Mouse (Mus musculus) CH12F3 (cell line): Measurements from ENCODE around the gene Pomp.

ENCODE experiments used
- in situ Hi-C: fragments of 300-500 bp; cut with MboI; formaldehyde crosslinking; loops from 2 replicates; pipeline ENCODE4 v1.14.3; 2020; ENCODE audit warnings: low sequenced_read_pairs

Gene Pomp

DNA sequence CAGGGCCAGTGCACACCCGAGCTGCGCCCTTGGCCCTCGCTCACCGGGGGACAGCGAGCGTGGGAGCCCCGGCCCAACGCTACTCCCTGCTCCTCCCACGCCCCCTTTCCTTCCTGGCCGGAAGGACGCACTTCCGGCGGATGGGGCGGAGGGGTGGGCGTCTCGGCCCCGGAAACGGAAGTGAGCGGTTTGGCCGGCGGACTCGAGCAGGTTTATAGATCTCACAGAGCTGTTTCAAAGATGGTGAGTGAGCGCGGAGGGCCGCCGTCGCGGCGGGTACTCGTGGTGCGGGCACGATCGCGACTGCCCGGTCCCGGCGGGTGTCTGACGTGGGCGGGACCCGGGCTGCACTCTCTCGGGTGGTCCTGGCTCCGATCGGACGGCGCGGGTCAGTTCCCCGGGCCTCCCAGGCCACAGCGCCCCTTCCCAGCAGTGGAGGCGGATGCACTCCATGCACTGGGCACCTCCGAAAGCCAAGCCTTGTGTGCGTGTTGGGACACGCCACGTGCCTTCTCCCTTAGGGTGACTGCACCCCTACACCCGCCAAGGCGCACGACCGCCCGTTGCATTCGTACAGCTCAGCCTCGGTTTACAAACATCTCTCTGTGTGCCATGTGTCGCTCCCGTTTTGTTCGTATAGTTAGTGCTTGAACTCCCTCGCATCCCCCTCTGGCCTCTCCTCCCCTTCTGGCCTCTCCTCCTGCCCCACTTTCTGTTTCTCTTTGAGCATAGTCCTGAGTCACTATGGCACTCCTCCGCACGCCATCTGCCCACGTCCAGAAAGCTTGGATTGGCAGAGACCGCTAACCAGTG, at the start of gene Pomp:
Gene Pomp (plus strand): TSS at position 13 of the 813 bp plus-strand sequence.
- in situ Hi-C loops, result no loop called here

DNA sequence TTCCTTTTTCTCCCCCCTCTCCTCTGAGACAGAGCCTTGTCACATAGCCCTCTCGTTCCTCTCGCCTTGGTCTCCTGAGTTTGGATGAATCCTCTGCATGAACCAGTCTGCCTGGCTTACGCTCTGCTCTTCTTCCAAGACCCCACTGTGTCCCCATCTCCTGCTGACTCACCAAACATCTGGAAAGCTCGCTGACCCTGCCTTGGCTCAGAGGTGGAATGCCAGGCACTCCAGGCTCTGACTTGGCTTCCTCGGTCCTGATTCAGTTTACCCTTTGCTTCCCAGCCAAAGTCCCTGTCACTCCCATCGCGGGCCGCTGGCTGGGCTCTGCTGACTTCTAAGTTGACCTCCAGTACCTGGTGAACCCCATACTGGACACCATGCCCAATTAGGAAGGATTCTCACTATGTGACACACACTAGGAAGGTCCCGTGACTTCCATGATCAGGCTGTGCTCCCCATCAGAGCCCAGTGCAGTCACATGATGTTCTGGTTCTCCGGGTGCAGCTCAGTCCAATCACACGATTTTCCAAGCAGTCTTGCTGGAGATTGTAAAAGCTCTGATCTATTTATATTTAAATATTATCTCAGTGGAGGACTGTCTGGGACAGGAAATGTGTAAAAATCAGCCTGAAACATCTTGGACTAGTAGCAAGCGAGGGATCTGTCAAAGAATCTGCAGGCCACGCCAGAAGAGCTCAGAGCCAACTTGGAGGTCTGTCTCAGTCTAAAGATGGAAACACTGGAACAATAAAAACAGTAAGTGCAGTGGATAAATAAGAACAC, 47.8 kb upstream of the Pomp start:
- in situ Hi-C loops, result no loop called here

DNA sequence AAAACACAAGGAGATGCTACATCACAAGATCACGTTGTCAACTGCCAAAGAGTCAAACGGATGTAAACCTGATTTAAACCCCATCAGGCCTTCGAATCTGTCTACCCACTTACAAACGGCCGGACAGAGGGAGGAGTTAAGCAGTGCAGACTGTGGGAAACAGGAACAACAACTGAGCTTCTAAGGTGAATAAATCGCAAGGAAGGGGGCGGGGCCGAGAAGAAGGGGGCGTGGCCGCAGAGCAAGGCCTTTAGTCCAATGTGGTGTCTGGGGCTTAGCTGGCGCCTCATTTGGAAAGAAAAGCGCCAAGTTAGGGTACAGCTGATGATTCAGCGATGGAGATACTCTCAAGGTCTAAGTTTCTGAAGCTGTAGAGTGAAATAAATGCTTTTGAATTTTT, 45.3 kb upstream of the Pomp start:
- in situ Hi-C loops, result no loop called here

DNA sequence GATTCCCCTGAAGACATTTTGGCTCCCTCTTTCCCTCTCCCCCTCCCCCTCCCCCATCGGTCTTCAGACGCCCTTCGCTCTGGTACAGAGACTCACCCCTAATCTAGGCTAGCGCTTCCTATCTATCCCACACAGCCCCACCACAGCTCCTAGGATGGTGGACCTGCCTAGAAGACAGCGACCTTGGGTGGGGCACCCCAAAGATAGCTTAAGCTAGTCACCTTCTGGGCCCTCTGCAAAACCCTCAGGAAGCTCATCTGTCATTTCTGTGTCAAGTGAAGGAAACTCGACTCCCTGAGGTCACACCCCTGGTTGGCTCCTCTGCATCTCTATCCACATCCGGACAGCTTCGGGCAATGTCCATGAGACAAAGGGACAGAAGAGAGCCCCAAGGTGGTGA, 44.7 kb upstream of the Pomp start:
- in situ Hi-C loops, result no loop called here

DNA sequence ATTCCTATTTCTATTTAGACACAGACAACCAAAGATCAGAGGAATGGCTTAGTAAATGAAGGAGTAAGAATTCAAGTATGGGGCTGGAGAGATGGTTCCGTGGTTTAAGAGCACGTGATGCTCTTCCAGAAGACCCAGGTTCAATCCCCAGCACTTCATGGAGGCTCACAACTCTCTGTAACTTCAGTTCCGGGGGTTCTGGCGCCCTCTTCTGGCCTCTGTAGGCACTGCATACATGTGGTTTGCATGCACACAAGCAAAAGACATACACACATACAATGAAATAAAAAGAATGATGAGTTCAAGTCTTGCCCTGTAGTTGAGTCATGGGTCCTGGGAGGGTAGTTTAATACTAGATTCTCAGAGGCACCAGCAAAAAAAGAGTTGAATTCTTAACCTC, 43.8 kb upstream of the Pomp start:
- in situ Hi-C loops, result no loop called here

DNA sequence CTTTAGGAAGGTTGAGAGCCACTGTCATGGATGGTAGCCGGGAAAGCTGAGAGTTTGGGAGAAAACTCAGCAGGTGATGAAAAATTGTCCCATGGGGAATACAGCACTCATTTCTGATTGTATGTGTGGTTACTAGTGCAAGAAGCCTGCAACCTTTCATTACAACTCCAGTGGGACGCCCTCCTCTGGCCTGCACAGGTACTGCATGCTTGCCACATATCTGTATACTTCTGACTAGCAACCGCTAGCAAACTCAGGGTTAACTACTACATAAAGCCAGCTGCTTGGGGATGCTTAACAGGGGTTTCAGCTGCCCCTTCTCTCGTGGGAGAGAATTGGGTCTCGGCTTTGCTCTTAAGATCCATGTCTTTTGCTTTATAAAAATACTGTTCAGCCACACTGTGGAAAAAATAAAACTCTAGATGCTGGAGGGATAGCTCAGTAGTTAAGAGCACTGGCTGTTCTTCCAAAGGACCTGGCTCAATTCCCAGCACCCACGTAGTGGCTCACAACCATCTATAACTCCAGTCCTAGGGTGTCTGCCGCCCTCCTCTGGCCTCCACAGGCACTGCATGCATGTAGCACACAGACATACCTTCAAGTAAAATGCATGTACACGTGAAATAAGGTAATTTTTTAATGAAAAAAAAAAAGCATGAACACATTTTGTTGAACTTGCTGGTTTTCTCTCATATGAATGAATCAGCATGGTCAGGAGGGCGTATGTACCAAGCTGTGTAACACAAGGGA, 42.3 kb upstream of the Pomp start:
- in situ Hi-C loops, result no loop called here

DNA sequence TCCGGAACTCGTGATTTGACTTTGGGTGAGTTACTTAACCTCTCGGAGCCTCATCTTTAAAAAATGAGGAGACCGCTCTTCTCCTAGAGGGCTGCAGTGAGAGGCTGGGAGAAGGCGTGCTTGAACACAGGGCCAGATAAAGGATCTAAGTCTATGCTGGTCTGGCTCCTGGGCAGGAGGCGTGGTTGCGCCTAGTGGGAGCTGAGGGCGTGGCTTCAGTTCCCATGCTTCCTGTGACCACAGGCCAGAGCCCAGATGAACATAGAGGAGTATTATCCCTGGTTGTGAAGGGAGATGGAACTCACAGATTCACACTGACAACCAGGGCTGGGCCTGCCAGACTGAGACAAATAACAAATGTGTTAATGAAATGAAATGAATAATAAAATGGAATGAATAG, 41.4 kb upstream of the Pomp start:
- in situ Hi-C loops, result no loop called here

DNA sequence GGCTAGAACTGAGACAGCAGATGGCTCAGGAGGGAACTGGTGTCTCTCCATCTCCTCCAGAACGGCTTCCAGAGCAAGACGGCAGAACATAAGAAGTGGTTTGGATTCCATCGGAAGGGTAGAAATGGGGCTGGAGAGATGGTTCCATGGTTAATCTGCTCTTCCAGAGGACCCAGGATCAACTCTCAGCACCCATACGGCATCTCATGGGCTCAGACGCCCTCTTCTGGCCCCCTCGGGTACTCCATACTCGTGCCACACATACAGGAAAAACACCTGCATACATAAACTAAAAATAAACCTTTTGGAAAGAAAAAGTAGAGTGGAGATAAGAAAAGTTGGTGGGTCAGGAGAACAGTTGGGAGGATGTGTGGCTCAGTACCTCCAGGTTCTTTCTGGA, 40.4 kb upstream of the Pomp start:
- in situ Hi-C loops, result no loop called here

DNA sequence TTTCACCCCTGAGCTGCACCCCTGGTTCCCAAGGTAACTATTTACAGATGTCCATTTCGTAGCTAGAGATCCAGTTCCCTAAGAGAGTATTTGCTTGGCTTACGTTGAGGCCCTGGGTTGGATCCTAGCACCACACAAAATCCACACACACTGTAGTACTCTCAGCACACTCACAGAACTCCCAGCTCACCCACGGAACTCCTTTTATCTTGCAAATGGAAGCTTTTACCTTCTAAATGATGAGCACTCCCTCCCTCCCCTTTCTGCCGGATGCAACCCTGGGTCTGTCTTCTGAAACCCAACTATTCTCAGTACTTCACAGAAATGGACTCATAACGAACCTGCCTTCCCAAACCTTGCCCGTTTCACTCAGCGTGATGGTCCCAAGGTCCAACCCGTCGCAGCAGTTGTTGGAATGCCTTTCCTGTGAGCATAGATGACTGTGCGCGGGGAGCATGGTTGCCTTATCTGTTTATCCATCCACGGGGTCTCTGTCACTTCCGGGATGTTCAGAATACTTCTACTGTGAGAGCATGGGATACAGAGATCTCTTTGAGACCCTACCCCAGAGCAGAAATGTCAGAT, 36.1 kb upstream of the Pomp start:
- in situ Hi-C loops, result no loop called here

DNA sequence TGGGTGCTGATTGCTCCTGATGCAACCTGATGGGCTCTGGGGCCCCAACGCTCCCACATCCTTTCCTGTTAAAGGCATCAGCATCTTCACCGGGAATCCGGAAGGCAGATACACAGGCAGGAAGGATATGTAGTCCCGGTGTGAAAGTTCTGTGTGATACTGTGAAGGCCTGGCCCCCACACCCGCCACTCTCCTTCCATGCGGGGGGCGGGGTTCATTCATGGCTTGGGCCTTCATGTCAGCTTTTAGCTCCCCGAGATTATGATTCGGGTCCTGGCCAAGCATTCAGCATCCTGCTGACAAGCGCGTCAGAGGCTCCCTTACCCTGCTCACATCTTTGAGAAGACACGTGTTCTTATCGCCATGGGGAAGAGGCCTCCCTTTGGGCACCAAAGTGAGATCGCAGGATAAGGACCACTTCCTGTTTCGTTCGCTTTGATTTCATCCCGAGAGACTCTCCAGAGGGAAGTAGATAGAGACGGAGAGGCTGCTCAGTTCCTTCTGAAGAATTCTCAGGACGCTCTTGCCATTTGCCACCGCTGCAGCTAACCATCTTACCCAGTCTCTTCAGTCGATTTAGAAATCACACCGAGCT, 34.8 kb upstream of the Pomp start:
- in situ Hi-C loops, result loop anchor here (25.0 kb wide), 1 partner anchor 488 kb away; no protein-coding TSS in a partner anchor

DNA sequence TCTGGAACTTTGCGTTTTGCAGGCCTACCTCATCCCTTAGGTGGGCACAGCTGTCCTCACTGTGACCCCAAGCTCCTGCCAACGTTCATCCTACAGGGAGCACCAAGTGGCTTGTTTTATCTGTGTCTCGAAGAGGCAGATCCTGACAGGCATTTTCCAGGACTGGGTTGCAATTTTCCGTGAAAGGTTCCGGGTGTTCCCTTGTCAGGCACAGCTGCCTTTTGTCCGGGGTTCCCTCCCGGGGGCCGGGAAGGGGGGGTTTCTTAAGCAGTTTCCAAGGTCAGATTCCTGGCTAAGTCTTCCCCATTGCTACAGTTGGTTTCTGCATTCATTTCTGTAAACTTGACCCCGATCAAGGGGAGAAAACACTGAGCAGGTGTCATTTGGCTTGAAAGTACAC, 34.2 kb upstream of the Pomp start:
- in situ Hi-C loops, result loop anchor here (25.0 kb wide), 1 partner anchor 489 kb away; no protein-coding TSS in a partner anchor

DNA sequence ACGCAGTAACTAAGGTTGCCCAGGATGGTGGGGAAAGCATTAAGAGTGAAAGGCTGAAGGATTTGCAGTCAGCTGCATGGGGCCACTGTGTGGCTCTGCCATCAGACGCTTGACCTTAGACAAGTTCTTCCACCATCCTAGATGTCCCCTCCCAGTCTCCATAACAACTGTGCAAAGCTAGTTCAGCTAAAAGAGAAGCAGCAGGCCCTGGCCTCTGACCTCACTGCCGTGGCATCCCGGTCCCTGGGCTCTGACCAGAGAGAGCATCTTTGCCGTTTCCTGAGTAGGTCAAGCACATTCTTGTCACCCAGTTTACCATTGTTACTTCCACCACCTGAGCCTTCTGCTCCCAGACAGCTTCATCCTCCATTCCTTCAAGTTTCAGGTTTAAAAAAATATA, 33.7 kb upstream of the Pomp start:
- in situ Hi-C loops, result loop anchor here (25.0 kb wide), 1 partner anchor 489 kb away; no protein-coding TSS in a partner anchor

DNA sequence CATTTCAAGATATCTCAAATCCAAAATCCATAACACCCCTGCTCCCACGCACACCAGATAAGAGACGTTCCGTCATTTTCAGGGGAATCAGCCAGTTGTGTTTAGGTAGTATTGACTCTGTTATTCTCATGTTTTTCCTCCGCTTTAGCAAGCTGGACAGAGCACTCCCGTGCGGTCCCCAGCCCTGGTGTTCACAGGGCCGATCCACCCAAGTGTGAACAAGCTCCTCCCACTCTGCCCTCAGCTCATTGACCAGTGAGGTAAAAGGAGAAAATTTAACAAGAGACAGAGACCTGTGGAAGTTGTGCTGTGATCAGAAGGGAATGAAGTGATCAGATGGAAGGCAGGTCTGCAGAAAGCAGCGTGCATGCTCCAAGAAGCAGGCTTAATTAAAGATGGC, 31.4 kb upstream of the Pomp start:
- in situ Hi-C loops, result loop anchor here (25.0 kb wide), 1 partner anchor 492 kb away; no protein-coding TSS in a partner anchor

DNA sequence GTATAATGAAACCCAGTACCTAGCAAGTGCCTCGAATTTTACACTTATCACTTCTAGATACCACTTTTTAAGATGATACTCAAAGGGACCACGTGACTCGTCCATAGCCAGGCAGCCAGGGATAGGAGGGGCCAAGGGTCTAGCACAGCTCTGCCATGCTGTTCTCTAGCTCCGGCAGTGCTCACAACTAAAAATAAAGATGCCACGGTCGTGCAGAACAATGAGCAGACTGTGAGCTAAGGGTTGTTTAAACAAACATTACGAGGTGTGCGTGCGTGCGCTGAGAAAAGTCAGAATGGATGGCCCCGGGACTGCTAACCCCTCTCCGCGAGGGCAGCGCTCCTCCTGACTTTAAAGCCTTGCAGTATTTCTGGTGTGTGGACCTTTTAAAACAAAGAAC, 27.4 kb upstream of the Pomp start:
- in situ Hi-C loops, result loop anchor here (25.0 kb wide), 1 partner anchor 496 kb away; no protein-coding TSS in a partner anchor

DNA sequence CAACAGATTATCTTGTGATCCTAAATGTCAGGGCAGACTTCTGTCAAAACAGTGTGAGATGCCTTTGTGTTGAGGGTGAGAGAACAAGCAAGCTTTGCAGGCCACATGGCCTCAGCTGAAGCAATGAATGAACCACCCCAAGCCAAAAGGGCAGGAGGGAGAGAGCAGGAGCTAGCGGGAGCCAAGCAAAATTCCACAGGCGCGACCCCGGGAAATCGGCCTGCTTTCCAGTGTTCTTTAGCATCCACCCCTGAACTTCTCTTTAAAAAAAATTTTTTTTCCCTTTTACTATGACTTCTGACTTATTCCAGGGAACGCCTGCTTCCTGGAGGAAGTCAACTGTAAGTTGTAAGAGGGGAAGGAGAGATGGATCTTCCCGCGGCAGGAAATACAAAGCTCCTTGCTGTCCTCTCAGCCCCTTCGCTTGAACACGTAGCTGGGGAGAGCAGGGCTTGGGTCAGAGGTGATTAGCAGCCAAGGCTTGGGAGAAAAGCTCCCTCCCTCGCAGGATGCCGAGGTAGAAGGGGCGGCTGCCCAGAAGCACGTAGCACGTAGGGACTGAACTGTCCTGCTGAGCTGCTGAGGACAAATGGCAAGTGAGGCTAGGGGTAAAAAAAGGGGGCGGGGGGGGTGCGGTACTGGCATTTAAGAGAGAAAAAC, 25.3 kb upstream of the Pomp start:
- in situ Hi-C loops, result loop anchor here (25.0 kb wide), 1 partner anchor 498 kb away; no protein-coding TSS in a partner anchor

DNA sequence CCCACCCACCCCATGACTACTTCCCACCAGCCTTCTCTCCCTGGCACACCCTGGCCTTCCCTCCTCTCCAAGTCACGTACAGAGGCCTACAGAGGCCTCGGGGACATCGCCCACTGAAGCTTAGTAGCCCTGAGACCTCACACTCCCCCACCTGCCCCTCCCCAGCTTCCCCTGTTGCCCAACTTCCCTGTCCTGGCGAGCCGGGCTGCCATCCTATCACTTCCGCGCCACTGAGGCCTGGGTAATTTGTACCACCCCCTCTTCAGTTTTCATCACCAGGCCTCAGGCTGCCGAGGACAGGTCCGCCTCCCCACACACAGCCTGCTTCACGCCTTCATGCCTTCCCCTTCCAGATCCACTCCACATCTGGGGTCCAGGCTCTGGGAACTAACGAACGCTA, 20.8 kb upstream of the Pomp start:
- in situ Hi-C loops, result loop anchor here (25.0 kb wide), 1 partner anchor 502 kb away; no protein-coding TSS in a partner anchor

DNA sequence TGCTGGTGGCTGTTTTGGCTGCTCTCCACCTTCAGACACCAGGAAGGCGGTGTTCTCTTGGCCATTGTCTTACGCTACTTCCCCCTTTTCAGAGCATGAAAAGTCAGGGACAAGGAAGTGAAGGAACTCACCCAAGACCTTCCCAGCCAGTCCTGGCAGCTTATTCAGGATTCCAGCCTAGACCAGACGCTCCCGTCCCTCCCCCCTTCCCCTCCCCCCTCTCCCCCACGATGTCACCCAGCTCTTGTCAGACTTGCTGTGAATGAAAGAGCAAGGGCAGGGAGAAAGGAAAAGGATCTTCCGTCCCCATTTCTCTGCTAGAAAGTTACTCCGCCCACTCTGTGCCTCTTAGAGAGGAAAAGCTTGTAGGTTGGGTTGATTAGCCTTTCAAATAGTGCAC, 16.9 kb upstream of the Pomp start:
- in situ Hi-C loops, result loop anchor here (10.0 to 25.0 kb wide), 2 partner anchors 249 to 506 kb away; no protein-coding TSS in a partner anchor

DNA sequence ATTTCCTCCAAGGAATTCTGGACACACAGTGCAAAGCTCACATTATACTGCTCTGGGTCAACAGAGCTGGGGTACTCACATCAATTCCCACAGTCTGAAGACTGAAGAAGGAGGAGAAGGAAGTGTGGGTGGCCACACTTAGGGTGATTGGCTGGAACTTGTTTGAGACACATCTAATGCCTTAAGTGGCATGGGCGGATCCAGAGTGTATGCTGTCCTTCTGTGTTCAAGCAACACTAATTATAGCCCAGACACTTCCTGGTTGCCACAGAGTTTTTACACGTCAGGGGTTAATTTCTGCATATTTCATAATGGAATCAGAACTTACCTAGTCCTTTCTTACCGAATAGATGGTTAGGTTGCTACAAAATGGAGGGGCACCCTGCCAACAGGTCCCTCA, 14.9 kb upstream of the Pomp start:
- in situ Hi-C loops, result loop anchor here (10.0 to 25.0 kb wide), 2 partner anchors 251 to 508 kb away; no protein-coding TSS in a partner anchor

DNA sequence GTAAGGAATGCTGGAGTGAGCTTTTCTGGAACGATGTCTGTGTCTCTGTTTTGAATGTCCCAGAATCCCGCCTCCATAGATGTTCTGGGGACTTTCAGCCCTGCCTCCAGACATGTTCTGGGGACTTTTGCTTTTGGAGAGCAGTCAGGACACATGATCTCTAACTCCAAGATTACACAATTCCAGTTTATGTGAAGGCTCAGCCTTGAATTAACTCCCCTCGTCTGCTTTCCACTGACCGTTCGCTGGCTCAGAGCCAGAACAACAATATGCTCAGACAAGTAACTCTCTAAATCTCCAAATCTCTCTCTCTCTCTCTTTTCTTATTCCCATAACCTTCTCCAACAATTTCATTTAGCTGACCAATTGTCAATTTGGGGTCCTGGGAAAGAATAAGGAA, 12.9 kb upstream of the Pomp start:
- in situ Hi-C loops, result loop anchor here (10.0 to 25.0 kb wide), 2 partner anchors 253 to 510 kb away; no protein-coding TSS in a partner anchor
